Mouse (Mus musculus) heart, adult 2 months (tissue): ENCODE measurements around the gene Bet1l. TPM values are rescaled to one million over a fixed set of nuclear protein-coding genes. Genes with fewer than 3 reads are reported as not detected.

Experiments
- DNase-seq, 2 experiments: peaks; one replicate each; pipeline ENCODE4 v3.0.0; 2021
- H3K27ac ChIP-seq: fragments of 200-600 bp; 2 replicates; pipeline ENCODE4 v1.8.1; 2022
- H3K27me3 ChIP-seq: fragments of 200-500 bp; 2 replicates; pipeline ENCODE4 v1.6.1; 2012; ENCODE audit warnings: mild to moderate bottlenecking, low read length, inconsistent platforms, mixed read lengths; ENCODE audit not compliant: control insufficient read depth, insufficient read depth
- H3K36me3 ChIP-seq: fragments of 200-500 bp; 2 replicates; pipeline ENCODE4 v1.6.1; 2012; ENCODE audit warnings: low read length, inconsistent platforms; ENCODE audit not compliant: control insufficient read depth, insufficient read depth
- H3K4me1 ChIP-seq: fragments of 200-500 bp; 2 replicates; pipeline ENCODE4 v1.6.1; 2011; ENCODE audit warnings: low read length; ENCODE audit not compliant: control insufficient read depth, insufficient read depth
- H3K4me3 ChIP-seq: fragments of 200-600 bp; 2 replicates; pipeline ENCODE4 v1.8.1; 2022
- H3K79me2 ChIP-seq: fragments of 200-500 bp; replicated peaks from 2 replicates; pipeline ENCODE4 v1.6.1; 2012; ENCODE audit warnings: mild to moderate bottlenecking, inconsistent platforms, low read length, moderate library complexity, mixed read lengths; ENCODE audit not compliant: control insufficient read depth, insufficient read depth
- H3K9ac ChIP-seq: fragments of 200-500 bp; 2 replicates; pipeline ENCODE4 v1.6.1; 2012; ENCODE audit warnings: low read depth, mild to moderate bottlenecking, control low read depth, inconsistent platforms, low read length, mixed read lengths
- CTCF ChIP-seq: fragments of 200-600 bp; IDR thresholded peaks from 2 replicates; pipeline ENCODE4 v1.8.1; 2022; ENCODE audit warnings: antibody characterized with exemption, mild to moderate bottlenecking, moderate library complexity
- EP300 ChIP-seq: fragments of 200-500 bp; IDR thresholded peaks from 2 replicates; pipeline ENCODE4 v1.6.1; 2011; ENCODE audit warnings: low read depth, low read length, control low read depth; ENCODE audit not compliant: insufficient read depth
- POLR2A ChIP-seq: fragments of 200-500 bp; IDR thresholded peaks from 2 replicates; pipeline ENCODE4 v1.6.1; 2011; ENCODE audit warnings: mild to moderate bottlenecking, low read depth, low read length, control low read depth; ENCODE audit not compliant: insufficient read depth
- WGBS: fragments of 180-500 bp; shearing (Covaris S2); methylation state at CpG from one replicate; pipeline ENCODE4 v1.1.7; 2018; 5-methylcytosine and 5-hydroxymethylcytosine counted together
- intact Hi-C: fragments of 180-260 bp; cut with DNase I; formaldehyde crosslinking; loops from one replicate; pipeline ENCODE4 v1.15.1; 2025
- long read RNA-seq: library from polyadenylated mRNA; stranded (forward); transcript quantifications from one replicate; pipeline ENCODE4 v2.0.0, GENCODE M21; 2021
- polyA plus RNA-seq: library from polyadenylated mRNA; depleted of rRNA; stranded (reverse); fragments of >200 nt; gene quantifications from 2 replicates; pipeline ENCODE4 v1.2.3, GENCODE M21; 2012; rRNA removed
- total RNA-seq, 2 experiments: library from RNA; stranded (reverse); gene quantifications; 2 replicates each; pipeline ENCODE4 v1.2.3; 2021

Bet1l gene
- 10 to 100 TPM in 1 of 2 experiments, 1 to 10 TPM in 1; 8.8 to 12.3 TPM for total RNA-seq
- 12.4 and 17.0 TPM in 2 replicates for polyA plus RNA-seq
- long read RNA-seq, transcript Bet1l-201 (4 exons, 2,268 nt): major isoform, 13 of 14 reads
- long read RNA-seq, partial matches to known transcripts: 0 of 14 reads
- long read RNA-seq, other reads (novel, unspliced or antisense): 1 of 14 reads

GRCm38 (mm10) chr7:140857550-140858505, at the start of gene Bet1l:
Gene Bet1l, minus strand, starts transcription at chr7:140857577.
- WGBS: 19% methylated on average over 40 of the region's 40 CpGs
- TF ChIP-seq POLR2A: no peak
- TF ChIP-seq EP300: no peak
- TF ChIP-seq CTCF: no peak
- H3K27ac ChIP-seq: peak within 1 kb of the TSS; percentile 93
- peaks cover 8% of the 10 kb centered on the region for H3K4me1 ChIP-seq
- peak within 1 kb of the TSS; percentile 87 for H3K9ac ChIP-seq
- DNase-seq: no peak
- no peaks in the 10 kb centered on the region for H3K36me3 ChIP-seq
- H3K4me3 ChIP-seq: peak within 1 kb of the TSS; percentile 93
- H3K79me2 ChIP-seq: no peaks in the 10 kb centered on the region; the same call in 1 of the 2 replicates
- intact Hi-C loops: loop anchor here (1.0 to 5.0 kb wide), 2 partner anchors 24 to 314 kb away; partner anchors contain the start of genes Rnh1 and Sirt3
- no peaks in the 10 kb centered on the region for H3K27me3 ChIP-seq

GRCm38 (mm10) chr7:140907131-140907530, 49.8 kb upstream of the Bet1l start:
- Histone ChIP-seq H3K27me3 (no peaks in the 10 kb centered on the region), H3K27ac (no peak overlapping the region), H3K4me3 (no peak overlapping the region), H3K36me3 (no peaks in the 10 kb centered on the region), H3K4me1 (no peaks in the 10 kb centered on the region), H3K9ac (no peak overlapping the region), H3K79me2 (no peaks in the 10 kb centered on the region)
- WGBS: 70% methylated on average over 13 of the region's 13 CpGs
- intact Hi-C loops: loop anchor here (5.0 kb wide), 1 partner anchor 50 kb away; the partner anchor contains the start of genes Gm45717 and Ifitm2
- no peak for DNase-seq
- no peak for TF ChIP-seq POLR2A
- no peak for TF ChIP-seq EP300
- no peak for TF ChIP-seq CTCF

- H3K27me3 ChIP-seq: no peaks in the 10 kb centered on the region
- no peak overlapping the region for H3K9ac ChIP-seq
- no peaks in the 10 kb centered on the region for H3K4me1 ChIP-seq
- intact Hi-C loops: loop anchor here (5.0 kb wide), 1 partner anchor 52 kb away; the partner anchor contains the start of genes Gm45717 and Ifitm2
- H3K4me3 ChIP-seq: no peak overlapping the region
- WGBS: 64% methylated on average over 2 of the region's 2 CpGs
- H3K27ac ChIP-seq: no peak overlapping the region
- no peak for TF ChIP-seq EP300
- no peak for TF ChIP-seq CTCF
- TF ChIP-seq POLR2A: no peak
- H3K36me3 ChIP-seq: no peaks in the 10 kb centered on the region
- no peaks in the 10 kb centered on the region for H3K79me2 ChIP-seq
- DNase-seq: no peak
Measured at GRCm38 (mm10) chr7:140905642-140906081, 48.3 kb upstream of the Bet1l start.

GRCm38 (mm10) chr7:140903212-140903611, 45.8 kb upstream of the Bet1l start:
- Histone ChIP-seq H3K4me3 (no peak overlapping the region), H3K27ac (no peak overlapping the region), H3K36me3 (no peaks in the 10 kb centered on the region; the same call in 1 of the 2 replicates), H3K9ac (no peak overlapping the region), H3K4me1 (no peaks in the 10 kb centered on the region; the same call in 1 of the 2 replicates), H3K27me3 (no peaks in the 10 kb centered on the region), H3K79me2 (no peaks in the 10 kb centered on the region)
- intact Hi-C loops: loop anchor here (1.0 kb wide), 1 partner anchor 59 kb away; no protein-coding TSS in a partner anchor
- WGBS: 25% methylated on average over 13 of the region's 13 CpGs
- peak; percentile 70 to 91 for DNase-seq
- no peak; the same call in 1 of the 2 replicates for TF ChIP-seq CTCF
- TF ChIP-seq POLR2A: no peak
- TF ChIP-seq EP300: peak; percentile 79; the same call in 1 of the 2 replicates

GRCm38 (mm10) chr7:140902036-140902875, 44.9 kb upstream of the Bet1l start:
- 71% methylated on average over 15 of the region's 15 CpGs for WGBS
- no peak overlapping the region for H3K4me3 ChIP-seq
- TF ChIP-seq POLR2A (no peak), EP300 (no peak), CTCF (no peak)
- peak overlapping the region; percentile 3; the same call in 1 of the 2 replicates for H3K27ac ChIP-seq
- H3K4me1 ChIP-seq: no peaks in the 10 kb centered on the region; the same call in 1 of the 2 replicates
- H3K9ac ChIP-seq: no peak overlapping the region
- no peaks in the 10 kb centered on the region for H3K79me2 ChIP-seq
- H3K27me3 ChIP-seq: no peaks in the 10 kb centered on the region
- no peaks in the 10 kb centered on the region; the same call in 1 of the 2 replicates for H3K36me3 ChIP-seq
- DNase-seq: peak; percentile 31 to 42
- intact Hi-C loops: no loop called here
